Mouse (Mus musculus) limb, embryonic 13.5 days (tissue): Measurements from ENCODE around the gene Polq. TPM values are rescaled to one million over a fixed set of nuclear protein-coding genes. Genes with fewer than 3 reads are reported as not detected.

Source experiments
- ATAC-seq: fragments of 200-750 bp; cut with Nextera tagmentation; 2 replicates; pipeline ENCODE4 v1.8.0; 2017; ENCODE audit warnings: low read depth, moderate number of reproducible peaks, moderate TSS enrichment; ENCODE audit not compliant: low FRiP score
- H3K27ac ChIP-seq: fragments of 300-500 bp; sonication (generic); 2 replicates; pipeline ENCODE4 v1.5.1; 2015; ENCODE audit warnings: inconsistent platforms, mild to moderate bottlenecking, moderate library complexity
- H3K27me3 ChIP-seq: fragments of 300-500 bp; sonication (generic); 2 replicates; pipeline ENCODE4 v1.6.1; 2015; ENCODE audit warnings: mild to moderate bottlenecking, inconsistent platforms
- H3K36me3 ChIP-seq: fragments of 300-500 bp; sonication (generic); 2 replicates; pipeline ENCODE4 v1.6.1; 2015; ENCODE audit warnings: inconsistent platforms, mild to moderate bottlenecking, moderate library complexity
- H3K4me1 ChIP-seq: fragments of 300-500 bp; sonication (generic); 2 replicates; pipeline ENCODE4 v1.6.1; 2015; ENCODE audit warnings: inconsistent platforms
- H3K4me2 ChIP-seq: fragments of 300-500 bp; sonication (generic); replicated peaks from 2 replicates; pipeline ENCODE4 v1.6.1; 2015; ENCODE audit warnings: inconsistent platforms, mild to moderate bottlenecking, moderate library complexity
- H3K4me3 ChIP-seq: fragments of 300-500 bp; sonication (generic); 2 replicates; pipeline ENCODE4 v1.5.1; 2015; ENCODE audit warnings: moderate library complexity, mild to moderate bottlenecking, inconsistent platforms
- H3K9ac ChIP-seq: fragments of 300-500 bp; sonication (generic); 2 replicates; pipeline ENCODE4 v1.6.1; 2015; ENCODE audit warnings: mild to moderate bottlenecking, inconsistent platforms
- H3K9me3 ChIP-seq: fragments of 300-500 bp; sonication (generic); 2 replicates; pipeline ENCODE4 v1.6.1; 2016; ENCODE audit warnings: inconsistent platforms
- WGBS: fragments of 180-500 bp; shearing (Covaris S2); methylation state at CpG from one replicate; pipeline ENCODE4 v1.1.7; 2015; 5-methylcytosine and 5-hydroxymethylcytosine counted together
- polyA plus RNA-seq: library from polyadenylated mRNA; unstranded; fragments of >200 nt; fragmentation: Nextera tagmentation; extraction: Ambion mirVana; gene quantifications from 2 replicates; pipeline ENCODE4 v1.2.1, GENCODE M21; 2015

Polq gene
- polyA plus RNA-seq, result 7.6 and 8.6 TPM in 2 replicates

DNA sequence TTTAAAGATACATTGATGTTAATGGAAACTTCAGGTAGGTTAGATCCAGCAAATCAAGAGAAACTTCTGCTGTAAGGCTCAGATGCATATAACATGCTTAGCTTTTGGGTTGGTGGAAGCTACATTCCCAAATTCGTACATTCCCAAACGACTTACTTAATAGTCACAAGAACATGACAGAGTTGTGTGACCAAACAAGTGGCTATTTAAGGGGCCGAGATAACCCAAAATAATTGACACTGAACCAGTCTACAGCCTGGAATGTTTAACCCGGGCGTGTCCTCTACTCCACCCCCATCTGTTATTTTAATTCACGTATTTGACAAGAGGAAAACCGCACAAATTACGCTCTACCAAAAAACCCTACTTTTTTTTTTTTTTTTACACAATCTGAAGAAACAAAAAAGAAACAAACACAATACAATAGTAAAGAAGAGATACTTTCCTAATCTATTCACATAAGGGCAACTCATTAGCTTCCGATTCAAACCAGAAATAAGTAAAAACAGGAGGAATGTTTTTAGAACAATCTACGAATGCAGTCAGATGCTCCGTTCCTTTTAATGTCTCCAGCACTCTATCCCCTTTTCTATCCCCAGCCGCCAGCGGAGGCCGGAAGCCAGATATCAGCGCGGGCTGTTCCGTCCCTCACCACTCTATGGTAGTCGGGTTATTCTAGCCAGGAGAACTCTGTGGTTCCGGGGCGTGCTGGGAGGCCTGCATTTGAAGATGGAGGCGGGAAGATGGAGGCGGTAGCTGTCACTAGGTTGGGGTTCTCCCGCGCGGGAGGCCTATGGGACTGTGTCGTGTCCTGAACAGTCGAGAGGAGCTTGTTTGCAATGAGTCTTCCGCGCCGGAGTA is at the start of gene Polq:
Gene Polq, plus strand, starts transcription at position 726 of the 861 bp plus-strand sequence.
- Histone ChIP-seq H3K27me3 (no peaks in the 10 kb centered on the region), H3K36me3 (peaks cover 4% of the 10 kb centered on the region; the same call in 1 of the 2 replicates), H3K4me1 (peaks cover 12% of the 10 kb centered on the region), H3K27ac (no peak within 1 kb of the TSS; the same call in 1 of the 2 replicates), H3K4me3 (peak within 1 kb of the TSS; percentile 88), H3K4me2 (peak within 1 kb of the TSS; percentile 95), H3K9me3 (no peaks in the 10 kb centered on the region), H3K9ac (peak within 1 kb of the TSS; percentile 87)
- WGBS, result 5% methylated on average over 30 of the region's 30 CpGs
- ATAC-seq, result peak; percentile 98

DNA sequence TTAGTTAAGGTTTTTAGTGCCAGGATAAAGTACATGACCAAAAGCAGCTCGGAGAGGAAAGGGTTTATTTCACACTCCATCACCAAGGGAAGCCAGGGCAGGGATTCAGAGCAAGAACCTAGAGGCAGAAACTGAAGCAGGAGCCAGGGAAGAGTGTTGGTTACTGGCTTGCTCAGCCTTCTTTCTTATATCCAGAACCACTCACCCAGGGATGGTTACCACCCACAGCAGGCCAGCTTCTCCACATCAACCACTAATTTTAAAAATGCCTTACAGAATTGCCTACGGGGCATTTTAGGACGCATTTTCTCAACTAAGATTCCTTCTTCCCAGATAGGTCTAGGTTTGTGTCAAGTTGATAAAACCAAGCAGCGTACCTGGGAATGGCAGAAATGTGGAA is 48.2 kb upstream of the Polq start:
- Histone ChIP-seq H3K4me3 (no peak overlapping the region), H3K9me3 (no peaks in the 10 kb centered on the region), H3K36me3 (no peaks in the 10 kb centered on the region), H3K4me1 (no peaks in the 10 kb centered on the region), H3K9ac (no peak overlapping the region), H3K27ac (no peak overlapping the region), H3K27me3 (no peaks in the 10 kb centered on the region), H3K4me2 (no peak overlapping the region)
- ATAC-seq, result no peak
- WGBS, result 82% methylated on average over 4 of the region's 4 CpGs

DNA sequence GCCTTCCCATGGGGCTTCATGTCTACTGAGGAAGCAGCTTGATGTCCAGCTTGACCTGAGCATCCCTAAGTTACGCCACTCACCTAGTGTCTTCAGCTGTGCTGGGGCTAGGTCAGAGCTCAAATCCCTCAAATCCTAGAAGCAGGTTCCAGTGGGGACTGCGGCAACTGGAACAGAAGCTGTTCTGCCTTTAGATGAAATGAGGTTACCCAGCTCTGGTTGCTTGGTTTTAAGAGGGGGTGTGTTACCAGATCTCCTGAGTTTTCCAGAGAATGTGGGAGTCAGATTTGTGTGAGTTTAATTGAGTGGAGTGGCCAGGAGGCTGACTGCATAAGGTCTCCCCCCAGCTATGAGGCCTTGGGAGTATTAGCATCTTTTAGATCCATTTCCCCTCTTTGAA is 32.5 kb upstream of the Polq start:
- H3K27ac ChIP-seq, result no peak overlapping the region
- H3K36me3 ChIP-seq, result no peaks in the 10 kb centered on the region
- no peak overlapping the region for H3K4me3 ChIP-seq
- WGBS, result 90% methylated on average over 2 of the region's 2 CpGs
- no peaks in the 10 kb centered on the region for H3K27me3 ChIP-seq
- H3K4me1 ChIP-seq, result no peaks in the 10 kb centered on the region
- H3K9ac ChIP-seq, result no peak overlapping the region
- no peak overlapping the region for H3K4me2 ChIP-seq
- ATAC-seq, result no peak
- no peaks in the 10 kb centered on the region for H3K9me3 ChIP-seq

DNA sequence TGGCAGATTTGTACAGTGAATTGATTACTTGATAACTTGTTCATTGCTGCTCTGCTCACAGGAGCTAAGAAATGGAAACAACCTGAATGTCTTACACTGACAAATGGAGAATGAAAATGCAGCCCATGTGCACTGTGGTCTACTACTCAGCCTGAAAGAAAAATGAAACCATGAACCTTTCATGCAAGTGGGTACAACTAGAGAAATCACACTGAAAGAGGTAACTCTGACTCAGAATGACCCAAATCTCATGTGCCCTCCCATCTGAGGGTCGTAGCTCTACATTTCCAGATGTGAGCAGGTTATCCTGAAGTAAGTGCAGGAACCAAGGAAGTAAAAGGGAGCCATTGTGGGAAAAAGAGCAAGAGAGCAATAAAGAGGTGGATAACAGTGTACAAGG is 27.8 kb upstream of the Polq start:
- Histone ChIP-seq H3K9ac (no peak overlapping the region), H3K4me3 (no peak overlapping the region), H3K4me2 (no peak overlapping the region), H3K9me3 (no peaks in the 10 kb centered on the region), H3K27ac (no peak overlapping the region), H3K4me1 (no peaks in the 10 kb centered on the region), H3K36me3 (no peaks in the 10 kb centered on the region), H3K27me3 (no peaks in the 10 kb centered on the region)
- ATAC-seq, result no peak
- WGBS, result 86% methylated on average over 1 of the region's 1 CpGs

DNA sequence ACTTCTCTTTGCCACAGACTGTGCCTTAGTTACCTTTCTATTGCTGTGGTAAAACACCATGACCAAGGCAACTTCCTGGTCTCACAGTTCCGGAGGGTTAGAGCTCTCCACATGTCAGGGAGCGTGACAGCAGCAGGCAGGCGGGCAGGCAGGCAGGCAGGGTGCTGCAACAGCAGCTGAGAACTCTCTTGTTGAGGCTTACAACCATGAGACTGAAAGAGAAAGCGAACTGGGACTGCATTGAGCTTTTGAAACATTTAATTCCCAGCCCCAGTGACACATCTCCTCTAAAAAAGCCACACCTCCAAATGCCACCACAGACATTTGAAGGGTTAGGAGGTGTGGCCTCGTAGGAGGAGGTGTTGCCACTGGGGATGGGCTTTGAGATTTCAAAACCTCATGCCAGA is 25.9 kb upstream of the Polq start:
- Histone ChIP-seq H3K4me3 (no peak overlapping the region), H3K27ac (no peak overlapping the region), H3K9ac (no peak overlapping the region), H3K36me3 (no peaks in the 10 kb centered on the region), H3K4me2 (no peak overlapping the region), H3K4me1 (peaks cover 4% of the 10 kb centered on the region; the same call in 1 of the 2 replicates), H3K9me3 (no peaks in the 10 kb centered on the region), H3K27me3 (no peaks in the 10 kb centered on the region)
- ATAC-seq, result no peak
- WGBS, result 59% methylated on average over 5 of the region's 5 CpGs

DNA sequence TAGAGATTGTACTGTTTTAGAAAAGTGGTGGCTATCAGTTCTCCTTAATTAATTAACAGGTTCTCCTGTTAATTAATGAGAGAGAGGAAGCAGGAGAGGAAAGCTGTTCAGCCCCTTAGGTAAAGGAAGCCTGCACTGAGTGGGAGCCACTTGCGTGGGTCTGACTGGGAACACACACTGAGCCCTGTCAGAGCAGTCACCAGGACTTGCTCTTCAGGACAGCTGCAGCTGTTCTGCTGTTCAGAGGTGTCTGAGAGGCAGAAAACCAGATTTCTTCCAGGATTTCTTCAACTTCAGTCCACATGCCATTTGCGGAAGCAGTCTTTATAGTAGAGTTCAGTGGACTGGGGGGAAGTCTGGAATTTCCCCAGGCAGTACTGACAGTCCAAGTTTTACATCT is 24.2 kb upstream of the Polq start:
- WGBS, result 54% methylated on average over 2 of the region's 2 CpGs
- no peaks in the 10 kb centered on the region for H3K36me3 ChIP-seq

DNA sequence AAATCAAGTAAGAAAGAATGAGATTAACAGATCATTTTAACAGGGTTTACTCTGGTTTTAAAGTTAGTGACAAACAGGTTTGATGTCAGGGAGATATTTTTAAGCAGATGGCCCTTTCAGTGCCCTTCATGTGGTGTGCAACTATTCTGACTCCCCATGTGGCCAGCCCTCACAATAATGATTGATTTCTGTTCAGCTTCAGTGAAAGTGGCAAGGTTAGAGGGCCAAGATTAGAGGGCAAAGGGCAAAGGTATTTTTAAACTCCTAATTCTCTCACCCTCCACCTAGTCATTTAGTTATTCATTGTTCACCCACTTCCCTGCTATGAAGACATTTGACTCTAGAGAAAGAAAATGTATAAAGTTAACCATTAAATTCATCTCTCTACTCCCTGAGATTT is 23.5 kb upstream of the Polq start:
- Histone ChIP-seq H3K9me3 (no peaks in the 10 kb centered on the region), H3K27ac (no peak overlapping the region), H3K4me3 (no peak overlapping the region), H3K36me3 (no peaks in the 10 kb centered on the region), H3K27me3 (no peaks in the 10 kb centered on the region), H3K9ac (no peak overlapping the region), H3K4me1 (peaks cover 4% of the 10 kb centered on the region; the same call in 1 of the 2 replicates), H3K4me2 (no peak overlapping the region)
- no peak for ATAC-seq

More for the DNA sequence above, 24.2 kb upstream of the Polq start:
- Histone ChIP-seq H3K27ac (no peak overlapping the region), H3K4me3 (no peak overlapping the region), H3K9me3 (no peaks in the 10 kb centered on the region), H3K4me1 (peaks cover 4% of the 10 kb centered on the region; the same call in 1 of the 2 replicates), H3K4me2 (no peak overlapping the region), H3K27me3 (no peaks in the 10 kb centered on the region), H3K9ac (no peak overlapping the region)
- ATAC-seq, result no peak

DNA sequence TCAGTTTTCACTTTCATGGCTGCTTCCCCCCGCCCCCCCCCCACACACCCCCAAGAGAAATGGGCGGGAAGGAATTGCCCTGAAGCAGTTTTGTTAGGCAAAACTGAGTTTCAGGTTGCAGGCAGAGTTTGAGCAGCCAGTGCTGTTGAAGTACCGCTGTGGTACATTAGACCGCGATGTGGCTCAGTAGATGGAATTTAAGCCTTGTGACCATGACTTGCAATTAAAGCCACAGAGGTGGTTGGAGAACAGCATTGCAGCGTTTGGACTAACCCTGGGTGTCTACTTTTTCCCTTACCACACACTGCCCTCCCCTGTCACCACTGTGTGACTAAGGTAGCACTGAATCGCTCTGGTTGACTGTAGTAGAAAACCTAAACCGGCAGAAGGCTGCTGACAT is 22.1 kb upstream of the Polq start:
- H3K27me3 ChIP-seq, result no peaks in the 10 kb centered on the region
- no peak overlapping the region for H3K4me3 ChIP-seq
- no peak overlapping the region for H3K9ac ChIP-seq
- H3K36me3 ChIP-seq, result no peaks in the 10 kb centered on the region
- no peak for ATAC-seq
- peak overlapping the region; percentile 17 for H3K4me2 ChIP-seq
- H3K4me1 ChIP-seq, result peaks cover 4% of the 10 kb centered on the region; the same call in 1 of the 2 replicates
- WGBS, result 50% methylated on average over 8 of the region's 8 CpGs
- H3K9me3 ChIP-seq, result no peaks in the 10 kb centered on the region
- no peak overlapping the region for H3K27ac ChIP-seq

DNA sequence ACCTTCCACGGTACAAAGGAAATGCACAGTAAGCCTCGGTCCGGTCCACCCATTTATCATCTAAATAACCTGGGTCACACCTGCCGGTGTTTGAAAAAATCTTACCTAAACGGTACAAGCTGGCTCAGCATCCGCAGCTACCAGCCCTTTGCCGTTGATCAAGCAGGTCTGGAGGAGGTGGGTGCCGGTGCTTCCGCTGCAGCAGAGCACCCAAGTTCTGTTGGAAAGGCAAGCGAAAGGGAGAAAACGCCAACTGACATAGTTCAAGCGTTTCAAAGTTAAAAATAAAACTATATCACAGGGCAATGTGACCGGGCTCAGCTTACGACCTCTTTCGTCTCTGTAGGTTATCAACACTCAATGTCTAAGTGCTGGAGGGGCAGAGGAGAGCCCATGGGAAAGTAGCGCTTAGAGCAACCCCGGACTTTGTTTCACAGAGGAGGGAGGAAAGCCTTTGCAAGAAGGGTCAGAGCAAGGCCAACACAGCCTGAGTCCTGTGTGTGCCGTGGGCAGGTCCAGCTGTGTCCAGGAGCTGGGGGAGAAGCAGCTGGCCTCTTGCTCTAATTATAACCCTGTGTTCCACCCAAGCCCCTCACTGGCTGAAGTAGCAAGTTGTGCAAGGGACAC is 21.5 kb upstream of the Polq start, which contains the start of gene Fbxo40:
Gene Fbxo40, minus strand, starts transcription at position 469 of the 627 bp plus-strand sequence.
- Histone ChIP-seq H3K4me2 (peak within 1 kb of the TSS; percentile 17), H3K4me1 (peaks cover 4% of the 10 kb centered on the region; the same call in 1 of the 2 replicates), H3K9ac (no peak within 1 kb of the TSS), H3K36me3 (no peaks in the 10 kb centered on the region), H3K4me3 (no peak within 1 kb of the TSS), H3K27ac (no peak within 1 kb of the TSS), H3K9me3 (no peaks in the 10 kb centered on the region), H3K27me3 (no peaks in the 10 kb centered on the region)
- WGBS, result 63% methylated on average over 18 of the region's 18 CpGs
- ATAC-seq, result peak; percentile 34; the same call in 1 of the 2 replicates

DNA sequence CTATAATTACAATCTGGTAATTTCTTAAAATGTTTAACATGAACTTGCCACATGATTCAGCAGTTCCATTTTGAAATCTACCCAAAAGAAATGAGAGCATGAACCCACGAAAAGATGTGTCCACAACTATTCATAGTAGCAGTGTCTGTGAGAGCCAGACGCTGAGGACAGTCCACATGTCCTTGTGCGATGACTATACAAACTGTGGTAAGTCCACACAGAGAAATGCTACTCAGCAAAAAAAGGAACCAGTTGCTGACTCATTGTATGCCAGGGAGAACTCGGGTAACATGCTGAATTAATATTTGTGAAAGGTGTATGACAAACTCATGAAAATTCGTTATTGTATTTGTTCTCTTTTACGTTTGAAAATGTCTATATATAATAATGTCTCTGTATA is 13.9 kb upstream of the Polq start:
- Histone ChIP-seq H3K36me3 (no peaks in the 10 kb centered on the region), H3K9ac (no peak overlapping the region), H3K4me1 (no peaks in the 10 kb centered on the region), H3K27me3 (no peaks in the 10 kb centered on the region), H3K27ac (no peak overlapping the region), H3K4me3 (no peak overlapping the region), H3K9me3 (no peaks in the 10 kb centered on the region), H3K4me2 (no peak overlapping the region)
- 83% methylated on average over 6 of the region's 6 CpGs for WGBS
- no peak for ATAC-seq

DNA sequence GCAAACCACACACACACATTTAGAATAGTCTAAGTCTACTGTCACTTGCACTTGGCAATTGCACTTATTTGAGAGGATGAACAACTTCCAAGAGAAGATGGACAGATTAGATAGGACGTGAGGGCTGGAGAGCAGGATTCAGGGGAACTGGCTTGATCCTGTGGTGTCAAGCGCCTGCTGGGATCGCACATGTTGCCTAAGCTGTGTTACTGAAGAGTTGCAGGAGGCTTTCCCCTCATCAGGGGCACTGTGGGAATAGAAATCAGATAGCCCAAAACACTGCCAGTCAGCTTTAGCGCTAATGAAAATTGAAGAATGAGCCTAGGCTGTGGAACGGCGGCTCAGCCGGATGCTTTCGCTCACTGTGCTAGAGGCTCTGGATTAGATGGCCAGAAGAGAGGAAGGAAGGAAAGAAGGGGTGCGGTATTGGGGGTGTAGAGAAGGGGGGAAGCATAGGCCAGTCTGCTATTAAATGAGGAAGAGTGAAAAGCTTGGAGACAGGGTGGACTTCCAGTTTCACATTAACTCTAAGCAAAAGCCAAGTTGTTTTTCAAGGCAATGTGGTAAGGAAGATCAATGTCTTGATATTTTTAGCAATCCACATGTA is 12.1 kb upstream of the Polq start:
- Histone ChIP-seq H3K27ac (no peak overlapping the region), H3K4me3 (no peak overlapping the region), H3K4me2 (no peak overlapping the region), H3K9ac (no peak overlapping the region), H3K4me1 (no peaks in the 10 kb centered on the region), H3K9me3 (no peaks in the 10 kb centered on the region), H3K36me3 (no peaks in the 10 kb centered on the region), H3K27me3 (no peaks in the 10 kb centered on the region)
- no peak for ATAC-seq
- 80% methylated on average over 9 of the region's 9 CpGs for WGBS

DNA sequence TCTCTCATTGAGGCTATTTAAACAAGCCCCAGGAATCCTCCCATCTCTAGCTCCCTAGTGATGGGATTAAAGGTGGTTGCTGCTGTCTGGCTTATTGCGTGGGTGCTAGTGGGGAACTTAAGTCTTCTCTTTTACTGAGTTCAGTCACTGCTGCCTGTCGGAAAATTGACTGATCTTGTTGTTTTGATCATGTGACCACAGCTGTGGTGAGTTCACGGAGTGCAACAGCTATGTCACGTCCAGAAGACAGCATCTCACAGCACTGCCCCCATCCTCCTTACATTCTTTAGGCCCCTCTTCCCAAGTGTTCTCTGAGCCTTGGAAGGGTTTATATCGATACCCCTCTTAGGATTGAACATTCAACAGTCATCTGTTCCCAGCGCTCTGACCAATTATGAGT is 2.3 kb upstream of the Polq start:
- 67% methylated on average over 6 of the region's 6 CpGs for WGBS
- no peak overlapping the region for H3K4me3 ChIP-seq
- H3K27ac ChIP-seq, result no peak overlapping the region
- H3K36me3 ChIP-seq, result no peaks in the 10 kb centered on the region
- H3K27me3 ChIP-seq, result no peaks in the 10 kb centered on the region
- no peak overlapping the region for H3K9ac ChIP-seq
- H3K9me3 ChIP-seq, result no peaks in the 10 kb centered on the region
- ATAC-seq, result no peak
- peaks cover 12% of the 10 kb centered on the region for H3K4me1 ChIP-seq
- H3K4me2 ChIP-seq, result no peak overlapping the region
